Mouse (Mus musculus): ENCODE results near the gene Kctd8. TPM values are rescaled to one million over a fixed set of nuclear protein-coding genes. Genes with fewer than 3 reads are reported as not detected.
"Not testable (repeated sequence)": the region's sequence is repeated elsewhere in the genome, so short reads cannot be mapped to it uniquely, and the experiment has no call there.

Gene Kctd8
- total RNA-seq (2015), result not detected in 2 replicates
- not detected in 2 replicates for total RNA-seq (2017)

GRCm38 (mm10) chr5:69340919-69341801 lies at the start of gene Kctd8:
TSS of gene Kctd8 (minus strand) at chr5:69341679.
- no peak for ATAC-seq (ENCODE audit: poor library complexity, severe bottlenecking)

- ATAC-seq (ENCODE audit: poor library complexity, severe bottlenecking), result no peak
Observed at GRCm38 (mm10) chr5:69379072-69379471, 37.6 kb upstream of the Kctd8 start.

- ATAC-seq (ENCODE audit: poor library complexity, severe bottlenecking), result no peak
Observed at GRCm38 (mm10) chr5:69350596-69350995, 9.1 kb upstream of the Kctd8 start.

GRCm38 (mm10) chr5:69340102-69340918 lies 1.2 kb downstream of the Kctd8 start:
- no peak for ATAC-seq (ENCODE audit: poor library complexity, severe bottlenecking)

- ATAC-seq (ENCODE audit: poor library complexity, severe bottlenecking), result no peak
Observed at GRCm38 (mm10) chr5:69339623-69339970, 1.9 kb downstream of the Kctd8 start.

- ATAC-seq (ENCODE audit: poor library complexity, severe bottlenecking), result no peak
Observed at GRCm38 (mm10) chr5:69338916-69339622, 2.4 kb downstream of the Kctd8 start.

GRCm38 (mm10) chr5:69327561-69327960 lies 13.9 kb downstream of the Kctd8 start:
- no peak for ATAC-seq (ENCODE audit: poor library complexity, severe bottlenecking)

- ATAC-seq (ENCODE audit: poor library complexity, severe bottlenecking), result no peak
Observed at GRCm38 (mm10) chr5:69324566-69325230, 16.8 kb downstream of the Kctd8 start.

- ATAC-seq (ENCODE audit: poor library complexity, severe bottlenecking), result no peak
Observed at GRCm38 (mm10) chr5:69312611-69313010, 28.9 kb downstream of the Kctd8 start.

- ATAC-seq (ENCODE audit: poor library complexity, severe bottlenecking), result no peak
Observed at GRCm38 (mm10) chr5:69301665-69302064, 39.8 kb downstream of the Kctd8 start.

- no peak for ATAC-seq (ENCODE audit: poor library complexity, severe bottlenecking)
Observed at GRCm38 (mm10) chr5:69292353-69292752, 49.1 kb downstream of the Kctd8 start.

- no peak for ATAC-seq (ENCODE audit: poor library complexity, severe bottlenecking)
Observed at GRCm38 (mm10) chr5:69284359-69284758, 57.1 kb downstream of the Kctd8 start.

GRCm38 (mm10) chr5:69252366-69252765 lies 89.1 kb downstream of the Kctd8 start:
- ATAC-seq (ENCODE audit: poor library complexity, severe bottlenecking), result no peak

GRCm38 (mm10) chr5:69241931-69242330 lies 99.5 kb downstream of the Kctd8 start:
- no peak for ATAC-seq (ENCODE audit: poor library complexity, severe bottlenecking)

- no peak for ATAC-seq (ENCODE audit: poor library complexity, severe bottlenecking)
Observed at GRCm38 (mm10) chr5:69233560-69233959, 107.9 kb downstream of the Kctd8 start.

- not testable (repeated sequence) for ATAC-seq (ENCODE audit: poor library complexity, severe bottlenecking)
Observed at GRCm38 (mm10) chr5:69231649-69232048, 109.8 kb downstream of the Kctd8 start.

GRCm38 (mm10) chr5:69227147-69227546 lies 114.3 kb downstream of the Kctd8 start:
- no peak for ATAC-seq (ENCODE audit: poor library complexity, severe bottlenecking)

- no peak for ATAC-seq (ENCODE audit: poor library complexity, severe bottlenecking)
Observed at GRCm38 (mm10) chr5:69222608-69223007, 118.9 kb downstream of the Kctd8 start.

- no peak for ATAC-seq (ENCODE audit: poor library complexity, severe bottlenecking)
Observed at GRCm38 (mm10) chr5:69215216-69215615, 126.3 kb downstream of the Kctd8 start.

- ATAC-seq (ENCODE audit: poor library complexity, severe bottlenecking), result no peak
Observed at GRCm38 (mm10) chr5:69209401-69209800, 132.1 kb downstream of the Kctd8 start.

- no peak for ATAC-seq (ENCODE audit: poor library complexity, severe bottlenecking)
Observed at GRCm38 (mm10) chr5:69207713-69208112, 133.8 kb downstream of the Kctd8 start.

All from megakaryocyte, adult 5-6 weeks (primary cell).